Mouse (Mus musculus) olfactory bulb, adult 2 months (tissue): ENCODE measurements around the gene H2al1a.

Source experiments
- CTCF ChIP-seq: fragments of 200-500 bp; IDR thresholded peaks from 2 replicates; pipeline ENCODE4 v1.5.1; 2012; ENCODE audit warnings: low read depth, mild to moderate bottlenecking, low read length, moderate library complexity; ENCODE audit not compliant: insufficient read depth
- POLR2A ChIP-seq: fragments of 200-500 bp; IDR thresholded peaks from 2 replicates; pipeline ENCODE4 v1.6.1; 2012; ENCODE audit warnings: mild to moderate bottlenecking, low read depth, low read length, moderate library complexity; ENCODE audit not compliant: insufficient read depth

- TF ChIP-seq CTCF: no peak
- no peak for TF ChIP-seq POLR2A
These were observed 34.1 kb upstream of the H2al1a start for GRCm38 (mm10) chrX:11264918-11265317.
